Mouse (Mus musculus) embryonic facial prominence, embryonic 14.5 days (tissue): ENCODE measurements around the gene Mrpl48. TPM values are rescaled to one million over a fixed set of nuclear protein-coding genes. Genes with fewer than 3 reads are reported as not detected.

Source experiments
- ATAC-seq: fragments of 200-750 bp; cut with Nextera tagmentation; 2 replicates; pipeline ENCODE4 v1.8.0; 2017; ENCODE audit warnings: low read depth, moderate number of reproducible peaks, moderate TSS enrichment
- DNase-seq: peaks from one replicate; pipeline ENCODE4 v3.0.0-alpha.2; 2015; ENCODE audit warnings: low spot score
- H3K27ac ChIP-seq: fragments of 300-500 bp; sonication (generic); replicated peaks from 2 replicates; pipeline ENCODE4 v1.5.1; 2014; ENCODE audit warnings: low read depth, mild to moderate bottlenecking, low read length, moderate library complexity
- H3K27me3 ChIP-seq: fragments of 300-500 bp; sonication (generic); replicated peaks from 2 replicates; pipeline ENCODE4 v1.6.1; 2014; ENCODE audit warnings: low read length; ENCODE audit not compliant: control insufficient read depth, insufficient read depth
- H3K36me3 ChIP-seq: fragments of 300-500 bp; sonication (generic); 2 replicates; pipeline ENCODE4 v1.6.1; 2014; ENCODE audit warnings: low read length, mixed read lengths; ENCODE audit not compliant: control insufficient read depth, insufficient read depth
- H3K4me1 ChIP-seq: fragments of 300-500 bp; sonication (generic); 2 replicates; pipeline ENCODE4 v1.6.1; 2014; ENCODE audit warnings: antibody characterized with exemption, low read length; ENCODE audit not compliant: control insufficient read depth, insufficient read depth
- H3K4me2 ChIP-seq: fragments of 300-500 bp; sonication (generic); 2 replicates; pipeline ENCODE4 v1.6.1; 2014; ENCODE audit warnings: low read depth, mild to moderate bottlenecking, low read length, moderate library complexity, mixed read lengths
- H3K4me3 ChIP-seq: fragments of 300-500 bp; sonication (generic); 2 replicates; pipeline ENCODE4 v1.5.1; 2014; ENCODE audit warnings: low read depth, mild to moderate bottlenecking, low read length
- H3K9ac ChIP-seq: fragments of 300-500 bp; sonication (generic); 2 replicates; pipeline ENCODE4 v1.6.1; 2014; ENCODE audit warnings: low read depth, mild to moderate bottlenecking, low read length, moderate library complexity, mixed read lengths
- H3K9me3 ChIP-seq: fragments of 300-500 bp; sonication (generic); 2 replicates; pipeline ENCODE4 v1.6.1; 2016; ENCODE audit warnings: low read length; ENCODE audit not compliant: control insufficient read depth
- WGBS: fragments of 180-500 bp; shearing (Covaris S2); extraction: QIAGEN DNeasy Blood & Tissue Kit; methylation state at CpG from one replicate; pipeline ENCODE4 v1.1.7; 2014; 5-methylcytosine and 5-hydroxymethylcytosine counted together
- polyA plus RNA-seq: library from polyadenylated mRNA; unstranded; fragments of >200 nt; fragmentation: Nextera tagmentation; extraction: Ambion mirVana; gene quantifications from 2 replicates; pipeline ENCODE4 v1.2.1, GENCODE M21; 2014

The Mrpl48 gene
- 82.1 and 84.5 TPM in 2 replicates for polyA plus RNA-seq

DNA sequence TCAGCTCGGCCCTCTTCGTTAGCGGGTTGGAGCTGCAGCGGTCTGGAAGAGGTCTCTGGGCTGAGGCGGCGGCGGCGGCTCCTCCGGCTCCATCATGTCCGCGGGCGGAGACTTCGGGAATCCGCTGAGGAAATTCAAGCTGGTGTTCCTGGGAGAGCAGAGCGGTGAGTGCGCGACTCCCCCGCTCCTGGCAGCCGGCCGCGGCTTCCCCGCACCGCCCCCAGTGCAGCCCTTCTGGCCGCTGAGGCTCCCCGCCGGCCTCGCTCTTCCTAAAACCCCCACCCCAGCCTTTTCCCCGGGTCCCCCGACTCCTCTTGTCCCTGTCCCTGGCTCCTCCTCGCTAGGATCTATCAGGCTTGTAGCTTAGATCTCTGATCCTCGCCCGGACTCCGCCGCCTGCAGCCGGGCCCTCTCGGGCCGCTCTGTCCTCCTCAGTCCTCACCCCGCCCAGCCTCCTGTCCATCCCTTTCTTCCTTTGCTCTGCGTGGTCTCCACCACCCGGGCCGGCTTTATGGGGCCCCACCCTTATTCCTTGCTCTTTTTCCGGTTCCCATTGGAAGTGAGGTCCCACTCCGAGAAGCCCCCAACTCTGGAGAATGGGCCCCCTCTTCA lies at the start of gene Mrpl48:
Gene Mrpl48 (minus strand): TSS at position 172 of the 612 bp plus-strand sequence.
- Histone ChIP-seq H3K4me3 (peak within 1 kb of the TSS; percentile 94), H3K9ac (peak within 1 kb of the TSS; percentile 95), H3K9me3 (no peaks in the 10 kb centered on the region), H3K36me3 (no peaks in the 10 kb centered on the region), H3K4me2 (peak within 1 kb of the TSS; percentile 62), H3K4me1 (peaks cover 12% of the 10 kb centered on the region), H3K27me3 (no peaks in the 10 kb centered on the region), H3K27ac (peak within 1 kb of the TSS; percentile 98)
- DNase-seq: peak; percentile 56
- WGBS: under 1% methylated on average over 25 of the region's 43 CpGs
- peak; percentile 20 for ATAC-seq

DNA sequence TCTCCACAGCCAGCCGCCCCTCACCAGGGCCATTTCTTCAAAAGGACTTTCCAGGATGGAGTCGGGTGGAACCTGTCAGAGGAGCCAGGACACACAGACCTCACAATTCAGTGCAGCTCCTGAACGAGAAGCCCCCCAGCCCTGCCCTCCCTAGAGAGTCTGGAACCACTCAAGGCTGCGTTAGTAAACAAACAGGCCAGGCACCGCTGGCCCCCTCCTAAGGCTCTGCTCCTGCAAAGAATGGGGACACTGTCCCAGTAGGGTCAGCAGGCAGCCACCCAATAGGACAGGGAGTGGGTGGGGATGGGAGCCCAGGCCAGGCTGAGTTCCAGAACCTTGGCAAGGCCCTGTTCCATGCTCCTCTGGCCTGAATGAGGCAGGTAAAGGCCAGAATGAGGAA lies 48.6 kb upstream of the Mrpl48 start:
- no peak for DNase-seq
- H3K36me3 ChIP-seq: no peaks in the 10 kb centered on the region
- 0 out of 2 replicates have a peak, but pooled peaks cover 5% of the 10 kb centered on the region for H3K4me1 ChIP-seq
- no peaks in the 10 kb centered on the region for H3K9me3 ChIP-seq
- H3K4me2 ChIP-seq: no peak overlapping the region
- no peak overlapping the region for H3K9ac ChIP-seq
- no peak overlapping the region for H3K4me3 ChIP-seq
- H3K27ac ChIP-seq: no peak overlapping the region
- ATAC-seq: no peak
- 32% methylated on average over 5 of the region's 5 CpGs for WGBS
- H3K27me3 ChIP-seq: no peaks in the 10 kb centered on the region

- ATAC-seq (no peak), DNase-seq (no peak)
- Histone ChIP-seq H3K36me3 (no peaks in the 10 kb centered on the region), H3K4me1 (0 out of 2 replicates have a peak, but pooled peaks cover 5% of the 10 kb centered on the region), H3K4me3 (no peak overlapping the region), H3K27me3 (no peaks in the 10 kb centered on the region), H3K4me2 (no peak overlapping the region), H3K9me3 (no peaks in the 10 kb centered on the region), H3K27ac (no peak overlapping the region; the same call in 1 of the 2 replicates), H3K9ac (no peak overlapping the region)
- WGBS: 82% methylated on average over 8 of the region's 8 CpGs
Measured at GRCm38 (mm10) chr7:100654441-100654840, 46.3 kb upstream of the Mrpl48 start.

- DNase-seq (peak; percentile 61), ATAC-seq (peak; percentile 41; the same call in 1 of the 2 replicates)
- H3K27ac ChIP-seq: no peak overlapping the region; the same call in 1 of the 2 replicates
- H3K4me1 ChIP-seq: 0 out of 2 replicates have a peak, but pooled peaks cover 5% of the 10 kb centered on the region
- no peaks in the 10 kb centered on the region for H3K36me3 ChIP-seq
- H3K4me3 ChIP-seq: no peak overlapping the region
- H3K27me3 ChIP-seq: no peaks in the 10 kb centered on the region
- no peaks in the 10 kb centered on the region for H3K9me3 ChIP-seq
- no peak overlapping the region for H3K9ac ChIP-seq
- no peak overlapping the region for H3K4me2 ChIP-seq
- 68% methylated on average over 9 of the region's 9 CpGs for WGBS
Measured at GRCm38 (mm10) chr7:100653480-100654266, 45.6 kb upstream of the Mrpl48 start.

- no peak; the same call in 1 of the 2 replicates for ATAC-seq
- no peaks in the 10 kb centered on the region for H3K9me3 ChIP-seq
- no peak overlapping the region for H3K4me3 ChIP-seq
- 78% methylated on average over 4 of the region's 4 CpGs for whole genome bisulfite sequencing
- no peak overlapping the region for H3K4me2 ChIP-seq
- H3K27me3 ChIP-seq: no peaks in the 10 kb centered on the region
- no peak overlapping the region for H3K9ac ChIP-seq
- DNase-seq: peak; percentile 35
- H3K4me1 ChIP-seq: no peaks in the 10 kb centered on the region
- H3K27ac ChIP-seq: no peak overlapping the region
- H3K36me3 ChIP-seq: no peaks in the 10 kb centered on the region
Measured at GRCm38 (mm10) chr7:100651011-100651410, 42.9 kb upstream of the Mrpl48 start.

- Histone ChIP-seq H3K4me3 (no peak overlapping the region), H3K4me1 (no peaks in the 10 kb centered on the region), H3K9ac (no peak overlapping the region), H3K36me3 (no peaks in the 10 kb centered on the region), H3K9me3 (no peaks in the 10 kb centered on the region), H3K27me3 (no peaks in the 10 kb centered on the region), H3K27ac (no peak overlapping the region), H3K4me2 (no peak overlapping the region)
- DNase-seq (no peak), ATAC-seq (no peak)
- 81% methylated on average over 6 of the region's 6 CpGs for WGBS
Measured at GRCm38 (mm10) chr7:100650421-100650820, 42.3 kb upstream of the Mrpl48 start.

- Histone ChIP-seq H3K27me3 (no peaks in the 10 kb centered on the region), H3K36me3 (0 out of 2 replicates have a peak, but pooled peaks cover 2% of the 10 kb centered on the region), H3K4me1 (no peaks in the 10 kb centered on the region), H3K4me3 (no peak overlapping the region), H3K9ac (no peak overlapping the region), H3K9me3 (no peaks in the 10 kb centered on the region), H3K27ac (no peak overlapping the region), H3K4me2 (no peak overlapping the region)
- no peak for ATAC-seq
- WGBS: 65% methylated on average over 8 of the region's 8 CpGs
- DNase-seq: no peak
Measured at GRCm38 (mm10) chr7:100649826-100650225, 41.7 kb upstream of the Mrpl48 start.

DNA sequence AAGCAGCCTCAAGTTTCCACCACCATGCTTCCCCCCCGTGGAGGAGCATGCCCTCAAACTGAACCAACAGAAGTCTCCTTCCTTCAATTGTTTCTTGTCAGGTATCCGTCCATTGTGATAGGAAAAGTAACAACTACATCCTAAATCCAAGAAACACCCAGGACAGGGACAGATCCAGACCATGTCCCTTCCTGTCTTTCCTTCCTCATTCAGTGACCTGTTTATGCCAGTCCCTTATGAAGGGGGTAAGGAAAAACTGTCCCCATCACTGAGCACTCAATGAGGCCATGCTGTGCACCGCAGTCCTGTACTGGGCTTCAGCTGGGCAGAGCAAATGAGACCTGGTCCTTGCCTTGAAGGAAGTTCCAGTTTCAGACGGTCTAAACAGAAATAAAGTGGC lies 41.0 kb upstream of the Mrpl48 start:
- Histone ChIP-seq H3K4me1 (no peaks in the 10 kb centered on the region), H3K36me3 (0 out of 2 replicates have a peak, but pooled peaks cover 3% of the 10 kb centered on the region), H3K9me3 (no peaks in the 10 kb centered on the region), H3K9ac (no peak overlapping the region), H3K27ac (no peak overlapping the region), H3K27me3 (no peaks in the 10 kb centered on the region), H3K4me2 (no peak overlapping the region), H3K4me3 (no peak overlapping the region)
- 71% methylated on average over 4 of the region's 4 CpGs for WGBS
- DNase-seq (no peak), ATAC-seq (no peak)
